ENCODE assay signal across 20 mouse cellular contexts in the genomic region with DNA sequence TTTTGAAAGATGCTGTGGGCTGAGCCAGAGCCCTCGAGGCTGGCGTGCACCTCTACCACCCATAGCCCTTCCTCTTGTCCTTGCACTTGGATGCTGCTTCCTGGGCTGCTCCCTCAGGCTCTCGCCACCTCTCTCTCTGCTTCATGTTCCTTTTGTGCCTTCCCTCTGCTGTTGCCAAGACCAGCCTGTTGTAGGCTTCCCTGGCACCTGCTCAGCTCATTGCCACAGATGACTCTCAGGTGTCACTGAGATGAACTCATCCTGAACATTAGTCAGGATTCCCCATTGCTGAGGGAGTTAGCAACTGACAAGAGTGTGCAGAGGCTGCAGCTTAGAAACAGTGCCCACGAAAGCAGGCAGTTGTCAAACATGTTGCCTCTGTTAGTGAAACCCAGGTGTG. TPM values are rescaled to one million over a fixed set of nuclear protein-coding genes. Genes with fewer than 3 reads are reported as not detected.
DNase-seq lines count a peak whose midpoint lies in the region; TF ChIP-seq lines count a peak whose summit lies in the region.
"Had no signal": no experiment of that assay in that cellular context is flagged by ENCODE, and none has a peak within 500 bp of the region (broad histone marks: within the 10 kb centered on the region; RNA-seq: fewer than 3 reads in every experiment).

No protein-coding gene starts in this region.

- peaks cover 97% of the 10 kb centered on the region for H3K36me3 ChIP-seq in embryonic facial prominence, embryonic 10.5 days (replicated peaks)

- peak; percentile 84 for DNase-seq in cerebellum, adult 11-12 months
- no peak for DNase-seq in cerebellum, postnatal 4 days (ENCODE audit: low spot score in 2 of 2)
- DNase-seq in cerebellum, adult 2 months = peak; percentile 71 to 87
- peak; percentile 48 to 55 for DNase-seq in cerebellum, postnatal 14 days
- DNase-seq in gonadal fat pad, adult 2 months (ENCODE audit: low read depth) = peak; percentile 24
- no peak for DNase-seq in kidney, adult 8-10 months
- DNase-seq in embryonic facial prominence, embryonic 10.5 days (ENCODE audit: low spot score) = no peak
- DNase-seq: adrenal gland, postnatal 10 days; gastrocnemius, adult 2 months; gastrocnemius, postnatal 25 days; heart, adult 11 months; heart, postnatal 36 days; kidney, adult 9 months had no signal

- H3K4me3 ChIP-seq in cerebellum, adult 2 months (replicated peaks; ENCODE audit: insufficient read depth, low read depth, low read length) = no peak overlapping the region
- H3K4me3 ChIP-seq in embryonic facial prominence, embryonic 10.5 days = no peak overlapping the region
- H3K4me3 ChIP-seq: embryonic facial prominence, embryonic 15.5 days; forebrain, embryonic 12.5 days; gastrocnemius, adult 2 months; heart, embryonic 13.5 days; hindbrain, embryonic 12.5 days had no signal

- no peak for TF ChIP-seq POLR2A in cerebellum, adult 2 months (IDR thresholded peaks at IDR 0.05; ENCODE audit: borderline replicate concordance, insufficient read depth, low read length)

- H3K27me3 ChIP-seq in cerebellum, adult 2 months (ENCODE audit: control insufficient read depth, insufficient read depth, low read length) = no peaks in the 10 kb centered on the region
- H3K27me3 ChIP-seq in embryonic facial prominence, embryonic 10.5 days (replicated peaks; ENCODE audit: low read depth, poor library complexity, severe bottlenecking) = no peaks in the 10 kb centered on the region
- H3K27me3 ChIP-seq: embryonic facial prominence, embryonic 15.5 days; forebrain, embryonic 12.5 days; heart, embryonic 13.5 days; hindbrain, embryonic 12.5 days had no signal

- WGBS in cerebellum, adult 2 months = 35% methylated on average over 4 of the region's 4 CpGs
- WGBS in embryonic facial prominence, embryonic 10.5 days = 95% methylated on average over 4 of the region's 4 CpGs

- H3K9me3 ChIP-seq in embryonic facial prominence, embryonic 10.5 days = no peaks in the 10 kb centered on the region
- H3K9me3 ChIP-seq: embryonic facial prominence, embryonic 15.5 days; forebrain, embryonic 12.5 days; heart, embryonic 13.5 days; hindbrain, embryonic 12.5 days had no signal

- TF ChIP-seq CTCF in cerebellum, adult 2 months (IDR thresholded peaks at IDR 0.05; ENCODE audit: borderline replicate concordance, insufficient read depth, low read depth, low read length) = no peak

- peaks cover 30% of the 10 kb centered on the region for H3K4me1 ChIP-seq in cerebellum, adult 2 months (ENCODE audit: control insufficient read depth, insufficient read depth, low read length)
- no peaks in the 10 kb centered on the region for H3K4me1 ChIP-seq in embryonic facial prominence, embryonic 10.5 days
- H3K4me1 ChIP-seq: embryonic facial prominence, embryonic 15.5 days; forebrain, embryonic 12.5 days; heart, embryonic 13.5 days; hindbrain, embryonic 12.5 days had no signal

- H3K27ac ChIP-seq in cerebellum, adult 2 months (ENCODE audit: insufficient read depth, low read length) = no peak overlapping the region
- H3K27ac ChIP-seq in embryonic facial prominence, embryonic 10.5 days (replicated peaks) = no peak overlapping the region
- H3K27ac ChIP-seq: embryonic facial prominence, embryonic 15.5 days; forebrain, embryonic 12.5 days; gastrocnemius, adult 2 months; heart, embryonic 13.5 days; hindbrain, embryonic 12.5 days had no signal

RNA-seq across cellular contexts. Expression of gene Cog2, which starts 21.4 kb away (rescaled TPM):
- polyA plus RNA-seq in cerebellum, adult 2 months (2012; rRNA removed) = 38.4 and 40.7 TPM in 2 replicates
- polyA plus RNA-seq in gonadal fat pad, adult 2 months (2012; rRNA removed) = 24.3 and 27.6 TPM in 2 replicates
- 41.8 and 41.9 TPM in 2 replicates for polyA plus RNA-seq in embryonic facial prominence, embryonic 10.5 days (2016; fragmentation: Nextera tagmentation; extraction: Ambion mirVana)

RNA-seq across cellular contexts. Expression of gene Agt, which starts 27.5 kb away (rescaled TPM):
- polyA plus RNA-seq in cerebellum, adult 2 months (2012; rRNA removed) = 125 and 129 TPM in 2 replicates
- 180 and 247 TPM in 2 replicates for polyA plus RNA-seq in gonadal fat pad, adult 2 months (2012; rRNA removed)
- polyA plus RNA-seq in embryonic facial prominence, embryonic 10.5 days (2016; fragmentation: Nextera tagmentation; extraction: Ambion mirVana) = 0.15 TPM in 1 of 2 replicates, not detected in the other
- polyA plus RNA-seq: C2C12; embryonic facial prominence, embryonic 11.5 days; forebrain, embryonic 12.5 days; inflammation-experienced regulatory T-cells, adult 6 months had no signal

RNA-seq across cellular contexts. Expression of gene Capn9, which starts 33.9 kb away (rescaled TPM):
- 0.06 and 0.08 TPM in 2 replicates for polyA plus RNA-seq in cerebellum, adult 2 months (2012; rRNA removed)
- 0.22 and 0.34 TPM in 2 replicates for polyA plus RNA-seq in gonadal fat pad, adult 2 months (2012; rRNA removed)
- not detected in 2 replicates for polyA plus RNA-seq in embryonic facial prominence, embryonic 10.5 days (2016; fragmentation: Nextera tagmentation; extraction: Ambion mirVana)
- polyA plus RNA-seq: C2C12; embryonic facial prominence, embryonic 11.5 days; hindbrain, embryonic 12.5 days; inflammation-experienced regulatory T-cells, adult 6 months had no signal

Comparison
In these comparisons a context has a peak if more than half of its experiments do, and no peak if none do; other contexts are left out.
1. DNase-seq: peak in cerebellum, adult 11-12 months (single experiment), cerebellum, adult 2 months (2 of 2), cerebellum, postnatal 14 days (2 of 2) and gonadal fat pad, adult 2 months (single experiment); none in cerebellum, postnatal 4 days (0 of 2), kidney, adult 8-10 months (0 of 2) and embryonic facial prominence, embryonic 10.5 days (single experiment).
2. RNA of gene Agt, which starts 27.5 kb away (polyA plus RNA-seq): 180 to 247 TPM in gonadal fat pad, adult 2 months and 125 to 129 TPM in cerebellum, adult 2 months; 0.15 TPM in embryonic facial prominence, embryonic 10.5 days; every median in the first group is over 100 times any median in the second.